Mouse (Mus musculus) lung, postnatal 0 days (tissue): Measurements from ENCODE around the gene Cfap58.
A peak's percentile ranks its signal among the peaks of the same experiment; 100 is the strongest.

Experiments used
- CTCF ChIP-seq: IDR thresholded peaks from 2 replicates; pipeline ENCODE4 v1.5.1; 2016; ENCODE audit warnings: antibody characterized with exemption, mild to moderate bottlenecking
- EP300 ChIP-seq: IDR thresholded peaks from 2 replicates; pipeline ENCODE4 v1.6.1; 2016; ENCODE audit warnings: antibody characterized with exemption, mild to moderate bottlenecking, control low read depth

DNA sequence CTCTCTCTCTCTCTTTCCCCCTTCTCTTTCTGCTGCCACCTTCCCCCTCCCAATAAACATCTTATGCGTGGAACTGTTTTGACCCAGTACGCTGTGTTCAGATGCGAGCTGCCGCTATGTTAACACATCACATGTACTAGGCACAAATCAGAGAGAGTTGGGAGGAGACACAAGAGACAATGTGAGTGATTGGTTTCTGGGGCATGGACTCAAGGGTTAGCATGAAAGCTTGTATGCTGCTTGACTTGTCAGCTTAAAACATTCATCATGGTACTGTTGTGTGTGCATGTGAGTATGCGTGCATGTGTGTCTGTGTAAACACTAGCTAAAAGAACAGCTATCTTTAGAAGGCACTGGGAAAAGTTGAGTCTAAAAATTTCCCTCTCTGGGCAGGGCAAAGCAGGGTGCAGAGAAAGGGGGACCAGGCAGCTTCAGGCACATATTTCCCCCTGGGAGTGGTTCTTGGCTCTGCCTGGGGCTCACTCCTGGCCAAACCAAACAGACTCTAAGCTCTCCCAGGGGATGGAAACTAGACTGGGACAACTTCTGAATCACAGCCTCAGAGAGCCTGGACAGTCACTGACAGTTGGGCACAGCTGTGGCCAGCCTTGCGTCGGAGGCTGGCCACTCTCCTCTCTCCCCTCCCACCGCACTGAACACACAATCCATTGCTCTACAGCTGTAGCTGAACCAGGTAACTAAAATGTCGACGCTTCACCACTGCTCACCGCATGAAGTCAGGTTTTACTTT is 45.7 kb upstream of the Cfap58 start:
- TF ChIP-seq CTCF (no peak), EP300 (peak; percentile 61)
